Mouse (Mus musculus) C2C12 (cell line): Measurements from ENCODE around the gene Twnk.
A peak's percentile ranks its signal among the peaks of the same experiment; 100 is the strongest.

ENCODE experiments used
- CTCF ChIP-seq: IDR thresholded peaks from one replicate; pipeline ENCODE4 v1.5.1; 2011; ENCODE audit not compliant: control insufficient read depth, insufficient read depth, insufficient read length
- MAX ChIP-seq: IDR thresholded peaks from one replicate; pipeline ENCODE4 v1.6.1; 2011; ENCODE audit warnings: mild to moderate bottlenecking, control low read depth

DNA sequence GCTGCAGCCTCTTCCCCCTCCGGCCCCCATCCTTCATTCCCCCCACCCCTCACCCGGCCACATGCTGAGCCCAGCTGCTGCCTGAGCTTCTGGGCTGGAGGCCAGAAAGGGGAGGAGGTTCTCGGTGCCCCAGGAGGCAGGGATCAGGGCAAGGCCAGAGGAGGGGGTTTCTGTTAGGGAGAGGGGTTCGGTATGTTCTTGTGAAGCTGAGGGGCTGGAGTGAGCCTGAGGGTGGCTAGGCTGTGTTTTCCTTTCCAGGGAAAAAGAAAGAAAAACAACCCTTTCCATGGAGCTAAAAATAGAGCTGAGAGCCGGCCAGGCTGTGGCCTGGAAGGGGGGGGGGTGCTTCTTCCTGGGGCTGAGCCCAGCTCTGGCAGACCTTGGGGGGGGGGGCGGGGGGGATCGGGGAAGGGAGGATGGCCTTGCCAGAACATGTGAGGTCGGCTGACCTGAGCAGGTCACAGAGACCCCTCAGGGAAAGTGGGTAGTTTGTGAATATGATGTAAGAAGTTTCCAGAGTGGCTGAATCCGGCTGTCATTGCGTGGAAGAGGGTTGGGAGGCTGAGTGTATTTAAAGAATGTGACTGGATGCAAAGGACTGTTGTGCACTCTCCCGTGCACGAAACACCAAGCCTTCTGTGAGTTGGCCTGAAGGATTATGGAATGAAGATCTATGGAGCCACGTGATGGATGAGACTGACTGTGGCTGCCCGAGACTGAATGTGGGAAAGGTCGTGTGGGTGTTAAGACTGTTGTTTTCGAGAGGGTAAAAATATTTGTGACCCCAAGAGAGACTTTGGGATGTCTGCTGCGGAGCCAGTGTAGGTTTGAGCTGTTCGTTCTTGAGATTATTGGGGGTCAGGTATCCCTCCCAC lies 11.1 kb downstream of the Twnk start:
- no peak for TF ChIP-seq CTCF
- TF ChIP-seq MAX: peak; percentile 56
